Mouse (Mus musculus) heart, postnatal 0 days (tissue): ENCODE measurements around the gene Cabp4. TPM values are rescaled to one million over a fixed set of nuclear protein-coding genes. Genes with fewer than 3 reads are reported as not detected.

ENCODE experiments used
- ATAC-seq: fragments of 200-750 bp; cut with Nextera tagmentation; 2 replicates; pipeline ENCODE4 v1.8.0; 2017; ENCODE audit warnings: low read depth, moderate number of reproducible peaks, moderate library complexity; ENCODE audit not compliant: insufficient read depth
- DNase-seq: peaks from one replicate; pipeline ENCODE4 v3.0.0-alpha.2; 2016; ENCODE audit warnings: low spot score
- H3K27ac ChIP-seq: fragments of 300-500 bp; sonication (generic); 2 replicates; pipeline ENCODE4 v1.5.1; 2014; ENCODE audit warnings: low read depth, mild to moderate bottlenecking
- H3K27me3 ChIP-seq: fragments of 300-500 bp; sonication (generic); 2 replicates; pipeline ENCODE4 v1.6.1; 2014; ENCODE audit warnings: low read length, mixed read lengths; ENCODE audit not compliant: control insufficient read depth, insufficient read depth
- H3K36me3 ChIP-seq: fragments of 300-500 bp; sonication (generic); replicated peaks from 2 replicates; pipeline ENCODE4 v1.6.1; 2014; ENCODE audit warnings: low read length, mixed read lengths; ENCODE audit not compliant: control insufficient read depth, insufficient read depth
- H3K4me1 ChIP-seq: fragments of 300-500 bp; sonication (generic); 2 replicates; pipeline ENCODE4 v1.6.1; 2014; ENCODE audit warnings: antibody characterized with exemption; ENCODE audit not compliant: control insufficient read depth, insufficient read depth
- H3K4me2 ChIP-seq: fragments of 300-500 bp; sonication (generic); 2 replicates; pipeline ENCODE4 v1.6.1; 2014; ENCODE audit warnings: low read depth, mild to moderate bottlenecking, low read length, moderate library complexity
- H3K4me3 ChIP-seq: fragments of 300-500 bp; sonication (generic); 2 replicates; pipeline ENCODE4 v1.5.1; 2014; ENCODE audit warnings: low read depth, low read length
- H3K9ac ChIP-seq: fragments of 300-500 bp; sonication (generic); replicated peaks from 2 replicates; pipeline ENCODE4 v1.6.1; 2014; ENCODE audit warnings: low read depth, low read length, mixed read lengths
- H3K9me3 ChIP-seq: fragments of 300-500 bp; sonication (generic); replicated peaks from 2 replicates; pipeline ENCODE4 v1.6.1; 2016; ENCODE audit warnings: low read length; ENCODE audit not compliant: control insufficient read depth
- CTCF ChIP-seq: IDR thresholded peaks from 2 replicates; pipeline ENCODE4 v1.5.1; 2016; ENCODE audit warnings: antibody characterized with exemption, control low read depth, low read depth
- EP300 ChIP-seq: IDR thresholded peaks from 2 replicates; pipeline ENCODE4 v1.6.1; 2016; ENCODE audit warnings: antibody characterized with exemption, low read depth
- whole genome bisulfite sequencing: fragments of 180-500 bp; shearing (Covaris S2); extraction: QIAGEN DNeasy Blood & Tissue Kit; methylation state at CpG from one replicate; pipeline ENCODE4 v1.1.7; 2014; 5-methylcytosine and 5-hydroxymethylcytosine counted together
- polyA plus RNA-seq: library from polyadenylated mRNA; unstranded; fragments of >200 nt; fragmentation: Nextera tagmentation; extraction: Ambion mirVana; gene quantifications from 2 replicates; pipeline ENCODE4 v1.2.1, GENCODE M21; 2015
- total RNA-seq: library from RNA; depleted of rRNA; stranded (reverse); fragments of >200 nt; gene quantifications from 2 replicates; pipeline ENCODE4 v1.2.3, GENCODE M21; 2014; ENCODE audit warnings: low replicate concordance

The Cabp4 gene
- total and polyA plus RNA-seq, 2 experiments from 2014 or later: 0.11 TPM; not detected in 1

GRCm38 (mm10) chr19:4169810-4170209, 26.0 kb upstream of the Cabp4 start:
- Histone ChIP-seq H3K27ac (peak overlapping the region; percentile 92), H3K4me3 (peak overlapping the region; percentile 40), H3K9me3 (no peaks in the 10 kb centered on the region), H3K9ac (peak overlapping the region; percentile 68), H3K27me3 (no peaks in the 10 kb centered on the region), H3K36me3 (0 out of 2 replicates have a peak, but pooled peaks cover 8% of the 10 kb centered on the region), H3K4me2 (peak overlapping the region; percentile 73), H3K4me1 (peaks cover 38% of the 10 kb centered on the region)
- ATAC-seq (peak; percentile 1), DNase-seq (no peak)
- TF ChIP-seq EP300 (0 out of 2 replicates have a peak, but pooled peaks have one; percentile 16), CTCF (no peak)
- WGBS: 8% methylated on average over 25 of the region's 27 CpGs

GRCm38 (mm10) chr19:4169378-4169784, 25.5 kb upstream of the Cabp4 start:
- TF ChIP-seq CTCF: peak; percentile 95
- TF ChIP-seq EP300: peak; percentile 65; the same call in 1 of the 2 replicates
- under 1% methylated on average over 43 of the region's 43 CpGs for WGBS
- Histone ChIP-seq H3K9ac (peak overlapping the region; percentile 68), H3K27ac (peak overlapping the region; percentile 92), H3K4me1 (peaks cover 38% of the 10 kb centered on the region), H3K9me3 (no peaks in the 10 kb centered on the region), H3K4me3 (peak overlapping the region; percentile 40), H3K4me2 (peak overlapping the region; percentile 73), H3K27me3 (no peaks in the 10 kb centered on the region), H3K36me3 (0 out of 2 replicates have a peak, but pooled peaks cover 8% of the 10 kb centered on the region)
- DNase-seq: peak; percentile 99
- peak; percentile 84 for ATAC-seq

- WGBS: 32% methylated on average over 9 of the region's 9 CpGs
- Histone ChIP-seq H3K9ac (no peak overlapping the region), H3K9me3 (no peaks in the 10 kb centered on the region), H3K4me3 (no peak overlapping the region), H3K27me3 (no peaks in the 10 kb centered on the region), H3K36me3 (0 out of 2 replicates have a peak, but pooled peaks cover 8% of the 10 kb centered on the region), H3K27ac (peak overlapping the region; percentile 79), H3K4me1 (peaks cover 29% of the 10 kb centered on the region), H3K4me2 (no peak overlapping the region)
- DNase-seq (peak; percentile 61), ATAC-seq (peak; percentile 10)
- TF ChIP-seq EP300: peak; percentile 72; the same call in 1 of the 2 replicates
- no peak for TF ChIP-seq CTCF
These were observed 23.0 kb upstream of the Cabp4 start for GRCm38 (mm10) chr19:4166678-4167476.

GRCm38 (mm10) chr19:4164721-4165120, 20.9 kb upstream of the Cabp4 start:
- DNase-seq: no peak
- Histone ChIP-seq H3K4me2 (no peak overlapping the region), H3K4me3 (no peak overlapping the region), H3K36me3 (peaks cover 26% of the 10 kb centered on the region), H3K27ac (no peak overlapping the region), H3K4me1 (peaks cover 7% of the 10 kb centered on the region), H3K9ac (no peak overlapping the region), H3K27me3 (no peaks in the 10 kb centered on the region), H3K9me3 (no peaks in the 10 kb centered on the region)
- ATAC-seq: no peak
- WGBS: 59% methylated on average over 2 of the region's 2 CpGs
- TF ChIP-seq EP300: no peak
- no peak for TF ChIP-seq CTCF

GRCm38 (mm10) chr19:4164100-4164499, 20.3 kb upstream of the Cabp4 start:
- TF ChIP-seq CTCF (no peak), EP300 (no peak)
- no peak for ATAC-seq
- Histone ChIP-seq H3K4me1 (peaks cover 7% of the 10 kb centered on the region), H3K27ac (no peak overlapping the region), H3K36me3 (peaks cover 32% of the 10 kb centered on the region), H3K4me2 (no peak overlapping the region), H3K27me3 (no peaks in the 10 kb centered on the region), H3K9ac (no peak overlapping the region), H3K9me3 (no peaks in the 10 kb centered on the region), H3K4me3 (no peak overlapping the region)
- 75% methylated on average over 3 of the region's 3 CpGs for WGBS
- no peak for DNase-seq
